Mouse (Mus musculus) hindbrain, embryonic 10.5 days (tissue): Measurements from ENCODE around the gene Prph2. TPM values are rescaled to one million over a fixed set of nuclear protein-coding genes. Genes with fewer than 3 reads are reported as not detected.

ENCODE experiments used
- DNase-seq: peaks from one replicate; pipeline ENCODE4 v3.0.0-alpha.2; 2017; ENCODE audit warnings: low spot score
- H3K27ac ChIP-seq: fragments of 300-500 bp; sonication (generic); 2 replicates; pipeline ENCODE4 v1.5.1; 2016; ENCODE audit warnings: mild to moderate bottlenecking, moderate library complexity
- H3K27me3 ChIP-seq: fragments of 300-500 bp; sonication (generic); 2 replicates; pipeline ENCODE4 v1.6.1; 2016; ENCODE audit warnings: mild to moderate bottlenecking; ENCODE audit not compliant: poor library complexity, insufficient read depth, severe bottlenecking
- H3K36me3 ChIP-seq: fragments of 300-500 bp; sonication (generic); 2 replicates; pipeline ENCODE4 v1.6.1; 2016; ENCODE audit warnings: mild to moderate bottlenecking, moderate library complexity
- H3K4me1 ChIP-seq: fragments of 300-500 bp; sonication (generic); replicated peaks from 2 replicates; pipeline ENCODE4 v1.6.1; 2016; ENCODE audit warnings: mild to moderate bottlenecking
- H3K4me3 ChIP-seq: fragments of 300-500 bp; sonication (generic); 2 replicates; pipeline ENCODE4 v1.5.1; 2016; ENCODE audit warnings: mild to moderate bottlenecking, moderate library complexity
- H3K9me3 ChIP-seq: fragments of 300-500 bp; sonication (generic); 2 replicates; pipeline ENCODE4 v1.6.1; 2016; ENCODE audit warnings: mild to moderate bottlenecking, moderate library complexity
- WGBS: fragments of 180-500 bp; shearing (Covaris S2); methylation state at CpG from one replicate; pipeline ENCODE4 v1.1.7; 2016; 5-methylcytosine and 5-hydroxymethylcytosine counted together
- polyA plus RNA-seq: library from polyadenylated mRNA; unstranded; fragments of >200 nt; fragmentation: Nextera tagmentation; extraction: Ambion mirVana; gene quantifications from 2 replicates; pipeline ENCODE4 v1.2.1, GENCODE M21; 2016

The Prph2 gene
- polyA plus RNA-seq, 1 experiment from 2014 or later = not detected

- DNase-seq = no peak
- Histone ChIP-seq H3K9me3 (no peaks in the 10 kb centered on the region), H3K4me3 (no peak overlapping the region), H3K27ac (no peak overlapping the region), H3K36me3 (peaks cover 99% of the 10 kb centered on the region), H3K27me3 (no peaks in the 10 kb centered on the region), H3K4me1 (no peaks in the 10 kb centered on the region)
- 95% methylated on average over 9 of the region's 9 CpGs for WGBS
Observed at GRCm38 (mm10) chr17:46942421-46942820, 32.2 kb downstream of the Prph2 start.

- no peak overlapping the region for H3K27ac ChIP-seq
- H3K4me1 ChIP-seq = no peaks in the 10 kb centered on the region
- H3K9me3 ChIP-seq = no peaks in the 10 kb centered on the region
- no peak for DNase-seq
- H3K36me3 ChIP-seq = peaks cover 88% of the 10 kb centered on the region
- H3K4me3 ChIP-seq = no peak overlapping the region
- 96% methylated on average over 9 of the region's 9 CpGs for WGBS
- no peaks in the 10 kb centered on the region for H3K27me3 ChIP-seq
Observed at GRCm38 (mm10) chr17:46946276-46946675, 36.0 kb downstream of the Prph2 start.

DNA sequence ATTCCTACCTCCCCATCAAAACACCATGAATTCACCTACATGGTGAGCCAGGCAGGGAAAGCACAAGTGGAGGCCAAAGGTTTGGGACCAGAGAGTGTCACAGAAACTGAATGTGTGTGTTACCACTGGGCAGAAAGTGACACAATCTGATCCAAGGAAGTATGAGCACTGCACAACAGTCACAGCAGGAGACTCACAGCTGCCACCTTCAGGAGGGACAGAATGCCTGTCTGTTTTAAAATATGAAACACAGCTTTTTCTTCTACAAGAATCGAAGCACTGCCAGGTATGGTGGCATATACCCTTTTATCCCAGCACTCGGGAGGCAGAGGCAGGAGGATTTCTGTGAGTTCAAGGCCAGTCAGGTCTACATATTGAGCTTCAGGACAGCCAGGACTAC lies 47.8 kb downstream of the Prph2 start:
- no peak for DNase-seq
- no peaks in the 10 kb centered on the region for H3K4me1 ChIP-seq
- peaks cover 100% of the 10 kb centered on the region for H3K36me3 ChIP-seq
- no peaks in the 10 kb centered on the region for H3K27me3 ChIP-seq
- no peaks in the 10 kb centered on the region for H3K9me3 ChIP-seq
- H3K4me3 ChIP-seq = no peak overlapping the region
- H3K27ac ChIP-seq = no peak overlapping the region
- 90% methylated on average over 2 of the region's 2 CpGs for WGBS

DNA sequence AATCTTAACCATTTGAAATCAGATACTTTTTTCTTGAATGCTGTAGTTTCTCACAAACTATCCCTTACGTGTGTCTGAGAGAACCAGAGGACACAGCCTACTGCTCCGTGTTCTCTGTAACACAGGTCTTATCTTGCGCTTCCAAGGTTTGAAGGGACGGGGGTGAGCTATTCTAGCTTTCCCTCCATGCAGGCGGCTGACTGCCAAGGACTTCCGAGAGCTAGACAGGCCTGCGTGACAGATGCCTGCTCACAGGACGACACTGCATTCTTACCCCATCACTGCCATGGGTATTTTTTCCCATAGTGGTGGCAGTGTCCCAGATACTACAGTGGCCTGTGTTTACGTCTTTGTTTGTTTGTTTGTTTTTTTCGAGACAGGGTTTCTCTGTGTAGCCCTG lies 50.0 kb downstream of the Prph2 start:
- 92% methylated on average over 10 of the region's 10 CpGs for WGBS
- H3K27ac ChIP-seq = no peak overlapping the region
- no peaks in the 10 kb centered on the region for H3K9me3 ChIP-seq
- DNase-seq = no peak
- no peaks in the 10 kb centered on the region for H3K4me1 ChIP-seq
- H3K27me3 ChIP-seq = no peaks in the 10 kb centered on the region
- no peak overlapping the region for H3K4me3 ChIP-seq
- H3K36me3 ChIP-seq = peaks cover 100% of the 10 kb centered on the region

GRCm38 (mm10) chr17:46962153-46962552 lies 51.9 kb downstream of the Prph2 start:
- Histone ChIP-seq H3K27me3 (no peaks in the 10 kb centered on the region), H3K4me3 (no peak overlapping the region), H3K36me3 (peaks cover 100% of the 10 kb centered on the region), H3K27ac (no peak overlapping the region), H3K9me3 (no peaks in the 10 kb centered on the region), H3K4me1 (no peaks in the 10 kb centered on the region)
- 82% methylated on average over 3 of the region's 3 CpGs for WGBS
- no peak for DNase-seq

DNA sequence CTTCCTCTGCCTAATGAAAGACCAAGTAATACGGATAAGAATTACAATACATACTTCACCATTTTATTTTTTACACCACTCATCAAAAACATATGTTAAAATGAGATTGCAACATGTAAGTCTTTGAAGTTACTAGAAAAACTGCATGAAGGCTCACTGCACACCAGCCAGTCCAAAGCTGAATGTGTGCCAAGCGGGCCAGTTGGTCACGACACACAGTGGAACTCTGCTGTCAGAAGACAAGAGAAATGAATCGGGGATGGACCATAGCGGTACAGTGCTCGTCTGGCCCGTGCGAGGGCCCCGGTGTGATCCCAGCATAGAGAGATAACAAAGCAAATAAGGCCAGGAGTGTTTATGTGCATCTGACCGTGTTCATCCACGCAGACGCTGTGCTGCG lies 52.9 kb downstream of the Prph2 start:
- Histone ChIP-seq H3K27ac (no peak overlapping the region), H3K27me3 (no peaks in the 10 kb centered on the region), H3K36me3 (peaks cover 100% of the 10 kb centered on the region), H3K4me3 (no peak overlapping the region), H3K4me1 (no peaks in the 10 kb centered on the region), H3K9me3 (no peaks in the 10 kb centered on the region)
- WGBS = 95% methylated on average over 13 of the region's 13 CpGs
- no peak for DNase-seq

- 93% methylated on average over 14 of the region's 14 CpGs for WGBS
- Histone ChIP-seq H3K9me3 (no peaks in the 10 kb centered on the region), H3K4me1 (no peaks in the 10 kb centered on the region), H3K27ac (no peak overlapping the region), H3K4me3 (no peak overlapping the region), H3K27me3 (no peaks in the 10 kb centered on the region), H3K36me3 (peaks cover 100% of the 10 kb centered on the region)
- no peak for DNase-seq
Observed at GRCm38 (mm10) chr17:46966892-46967291, 56.6 kb downstream of the Prph2 start.

- H3K27me3 ChIP-seq = no peaks in the 10 kb centered on the region
- peaks cover 99% of the 10 kb centered on the region for H3K36me3 ChIP-seq
- no peak overlapping the region for H3K4me3 ChIP-seq
- no peaks in the 10 kb centered on the region for H3K4me1 ChIP-seq
- H3K9me3 ChIP-seq = peaks cover 9% of the 10 kb centered on the region; the same call in 1 of the 2 replicates
- DNase-seq = no peak
- H3K27ac ChIP-seq = no peak overlapping the region
- 93% methylated on average over 7 of the region's 7 CpGs for WGBS
Observed at GRCm38 (mm10) chr17:46972603-46973002, 62.3 kb downstream of the Prph2 start.

Other genes starting within 250 kb of the Prph2 start
- 65.7 and 67.5 TPM in 2 replicates for gene Rrp36, start 236.1 kb upstream of the Prph2 start, polyA plus RNA-seq
- gene Mea1, start 231.7 kb upstream of the Prph2 start, polyA plus RNA-seq = 178 and 214 TPM in 2 replicates
- gene Klhdc3, start 229.5 kb upstream of the Prph2 start, polyA plus RNA-seq = 128 and 146 TPM in 2 replicates
- 137 and 148 TPM in 2 replicates for gene Ppp2r5d, start 205.3 kb upstream of the Prph2 start, polyA plus RNA-seq
- 24.4 and 25.7 TPM in 2 replicates for gene Pex6, start 199.0 kb upstream of the Prph2 start, polyA plus RNA-seq
- gene Gnmt, start 181.3 kb upstream of the Prph2 start, polyA plus RNA-seq = 0.18 and 0.36 TPM in 2 replicates
- gene Cnpy3, start 158.2 kb upstream of the Prph2 start, polyA plus RNA-seq = 65.8 and 73.6 TPM in 2 replicates
- gene Ptcra, start 146.7 kb upstream of the Prph2 start, polyA plus RNA-seq = 0.43 and 0.62 TPM in 2 replicates
- 57.3 and 59.3 TPM in 2 replicates for gene 2310039H08Rik, start 137.8 kb upstream of the Prph2 start, polyA plus RNA-seq
- 164 and 209 TPM in 2 replicates for gene Rpl7l1, start 127.8 kb upstream of the Prph2 start, polyA plus RNA-seq
- gene Bicral, start 52.0 kb upstream of the Prph2 start, polyA plus RNA-seq = 3.8 and 4.2 TPM in 2 replicates
- 55.1 and 80.2 TPM in 2 replicates for gene Tbcc, start 19.8 kb upstream of the Prph2 start, polyA plus RNA-seq
- 16.7 and 17.6 TPM in 2 replicates for gene Ubr2, start 100.1 kb downstream of the Prph2 start, polyA plus RNA-seq